Mouse (Mus musculus): ENCODE results near the gene Ptpn3.
A peak's percentile ranks its signal among the peaks of the same experiment; 100 is the strongest.

Ptpn3 gene

DNA sequence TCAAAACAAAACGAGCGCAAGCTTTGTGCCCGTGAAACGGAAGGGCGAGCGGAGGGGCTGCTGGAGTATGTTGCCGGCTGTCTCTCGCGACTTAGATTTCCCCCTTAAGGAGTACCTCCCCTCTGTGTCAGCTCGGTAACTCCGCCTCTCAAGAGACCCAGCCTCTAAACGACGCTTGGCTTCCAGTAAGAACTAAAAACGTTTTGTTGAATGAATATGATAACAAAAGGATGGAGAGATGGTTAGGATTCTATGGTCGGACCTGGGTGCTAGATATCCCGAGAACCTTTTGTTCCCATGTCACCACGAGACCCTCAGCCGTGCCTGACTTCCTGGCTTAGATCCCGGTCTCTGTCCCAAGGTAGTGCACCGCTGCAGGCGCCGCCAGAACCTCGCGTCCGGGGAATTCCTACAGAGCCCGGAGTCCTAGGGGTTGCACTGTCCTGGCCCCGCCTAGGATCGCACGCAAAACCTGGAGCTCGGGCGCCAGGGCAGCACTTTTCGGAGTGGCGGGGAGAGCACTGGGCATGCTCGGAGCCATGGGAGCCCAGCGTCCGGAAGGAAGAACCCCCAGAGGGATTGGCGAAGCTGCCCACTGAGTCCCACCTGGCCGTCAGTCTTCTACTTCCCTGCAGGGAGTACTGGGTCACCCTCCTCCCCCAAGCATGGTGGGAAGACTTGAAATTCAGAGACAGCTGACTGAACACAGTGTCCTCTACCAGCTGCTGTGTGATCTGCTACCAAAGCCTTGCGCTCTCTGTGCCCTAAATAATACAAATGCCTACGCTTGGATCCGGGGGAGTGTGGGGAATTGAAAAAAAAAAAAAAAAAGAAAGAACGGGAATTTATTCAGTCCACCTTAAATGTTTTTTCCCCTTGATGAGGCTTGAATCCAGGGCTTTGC, at the start of gene Ptpn3:
Ptpn3 (minus strand) TSS at position 428 of the 904 bp plus-strand sequence.
- peak; percentile 85 to 86 for DNase-seq

DNA sequence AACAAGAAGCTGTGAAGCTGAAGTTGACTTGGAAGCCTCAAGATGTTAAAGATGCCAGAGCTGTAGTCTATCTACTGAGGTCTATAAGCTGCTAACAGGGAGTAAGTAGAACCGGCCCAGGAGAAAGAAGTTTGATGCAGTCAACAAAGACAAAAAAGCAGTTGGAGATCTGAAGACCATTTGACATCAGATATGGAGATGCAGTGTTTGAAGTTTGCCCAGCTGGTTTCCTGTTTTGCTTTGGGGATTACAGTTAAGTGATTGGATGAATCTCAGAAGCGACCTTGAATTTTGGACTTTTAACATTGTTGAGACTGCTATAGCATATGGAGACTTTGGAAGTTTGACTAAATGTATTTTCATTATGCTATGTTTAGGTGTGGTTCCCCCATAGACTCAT, 48.9 kb upstream of the Ptpn3 start:
- DNase-seq = no peak

DNA sequence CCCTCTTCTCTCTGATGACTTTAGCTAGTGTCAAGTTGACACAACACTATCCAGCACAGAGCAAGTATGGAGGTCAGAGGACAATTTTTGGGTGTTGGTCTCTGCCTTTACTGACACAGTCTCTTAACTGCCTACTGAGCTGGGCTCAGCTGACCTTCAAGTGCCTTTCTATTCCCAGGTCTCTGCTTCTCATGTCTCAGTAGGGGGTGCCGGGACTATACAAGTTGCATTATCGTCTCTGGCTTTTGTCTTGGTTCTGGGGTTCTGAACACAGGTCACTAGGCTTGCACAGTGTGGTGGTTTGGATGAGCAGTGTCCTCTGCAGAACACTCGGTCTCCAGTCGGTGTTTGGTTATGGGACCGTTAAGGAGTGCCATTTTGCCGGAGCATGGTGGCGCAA, 42.4 kb upstream of the Ptpn3 start:
- DNase-seq = no peak

DNA sequence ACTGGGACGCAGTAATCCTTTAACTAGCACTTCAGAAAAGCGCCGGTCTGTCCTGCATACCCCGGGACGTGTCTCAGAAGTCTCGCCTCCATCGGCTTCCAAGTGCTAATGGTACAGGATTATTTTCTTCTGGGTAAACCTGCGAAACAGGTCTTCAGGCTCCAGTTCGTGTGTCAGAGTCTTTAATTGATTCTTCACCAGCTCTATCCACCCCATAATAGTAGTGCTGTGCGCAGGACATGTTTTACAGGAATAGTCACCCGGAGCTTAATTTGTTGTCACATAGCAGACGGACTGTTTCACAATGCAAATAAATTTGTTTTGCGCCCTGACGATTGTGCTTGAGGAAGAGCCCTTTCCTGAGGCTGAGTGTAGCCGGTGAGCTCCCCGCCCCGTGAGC, 37.3 kb upstream of the Ptpn3 start:
- DNase-seq = no peak

DNA sequence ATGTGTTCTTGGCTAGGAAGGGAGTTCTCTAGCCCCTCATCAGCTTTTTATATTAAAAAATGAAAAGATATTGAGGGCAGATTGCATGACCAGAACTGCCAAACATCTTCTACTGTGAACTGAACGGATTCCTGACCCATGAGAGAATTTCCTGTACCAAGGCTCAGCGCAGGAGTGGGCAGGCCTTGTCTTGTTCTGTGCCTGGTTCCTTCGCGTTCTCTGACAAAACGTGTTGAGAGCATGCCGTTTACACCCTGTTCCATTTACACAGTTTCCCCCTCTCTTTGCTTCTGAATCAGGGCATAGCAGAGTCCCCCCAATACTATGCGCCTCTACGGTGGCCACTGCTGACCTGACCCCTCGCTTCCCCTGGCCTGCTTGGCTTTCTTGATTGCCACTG, 36.4 kb upstream of the Ptpn3 start:
- DNase-seq = no peak

DNA sequence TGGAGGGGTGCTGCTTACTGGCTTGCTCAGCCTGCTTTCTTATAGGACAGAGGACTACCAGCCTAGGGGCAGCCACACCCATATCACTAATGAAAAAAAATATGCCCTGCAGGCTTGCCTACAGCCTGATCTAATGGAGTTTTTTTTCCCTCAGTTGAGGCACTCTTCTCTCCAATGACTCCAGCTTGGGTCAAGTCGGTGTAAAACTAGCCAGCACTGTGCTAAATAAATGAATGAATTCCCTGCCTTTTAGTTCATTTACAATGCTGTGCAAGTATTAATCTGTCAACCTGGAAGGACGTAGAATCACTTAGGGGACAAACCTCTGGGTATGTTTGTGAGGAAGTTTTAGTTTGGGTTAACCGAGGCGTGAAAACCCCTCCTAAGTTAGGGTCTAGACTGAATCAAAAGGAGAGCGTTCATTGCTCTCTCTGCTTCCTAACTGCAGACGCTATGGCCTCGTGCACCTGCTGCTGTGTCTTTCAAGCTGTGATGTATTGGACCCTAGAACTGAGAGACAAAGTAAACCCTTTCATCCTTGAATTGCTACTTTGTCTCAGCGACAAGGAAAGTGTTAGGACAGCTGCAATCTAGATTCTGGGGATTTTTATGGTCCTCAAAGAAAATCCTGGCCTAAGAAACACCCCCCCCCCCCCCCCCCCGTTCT, 33.5 kb upstream of the Ptpn3 start:
- no peak for DNase-seq

DNA sequence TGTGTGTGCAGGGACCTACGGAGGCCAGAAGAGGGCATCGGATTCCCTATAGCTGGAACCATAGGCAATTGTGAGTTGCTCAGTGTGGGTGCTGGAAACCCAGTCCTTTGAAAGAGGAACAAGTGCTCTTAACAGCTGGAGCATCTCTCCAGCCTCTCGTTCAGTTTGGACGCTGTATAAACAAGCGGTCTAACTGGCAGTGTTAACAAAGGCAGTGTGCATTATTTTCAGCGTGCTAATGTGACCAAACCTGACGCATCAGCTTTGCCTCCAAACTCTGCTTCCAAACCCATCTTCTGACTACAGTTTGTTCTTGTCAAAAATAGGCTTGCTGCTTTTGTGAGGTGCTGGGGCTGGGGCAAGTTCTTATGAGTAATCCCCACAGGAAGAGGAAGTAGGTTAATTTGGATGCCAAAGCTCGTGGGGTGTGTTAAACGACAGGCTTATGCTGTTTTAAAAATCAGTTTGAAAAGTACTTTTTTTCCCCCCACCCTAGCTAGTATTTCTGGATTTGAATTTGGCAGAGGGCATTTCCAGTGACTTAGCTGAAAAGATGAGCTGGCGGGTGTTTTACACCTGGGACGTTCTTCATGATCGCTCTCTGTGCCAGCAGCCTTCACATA, 32.4 kb upstream of the Ptpn3 start:
- no peak for DNase-seq

DNA sequence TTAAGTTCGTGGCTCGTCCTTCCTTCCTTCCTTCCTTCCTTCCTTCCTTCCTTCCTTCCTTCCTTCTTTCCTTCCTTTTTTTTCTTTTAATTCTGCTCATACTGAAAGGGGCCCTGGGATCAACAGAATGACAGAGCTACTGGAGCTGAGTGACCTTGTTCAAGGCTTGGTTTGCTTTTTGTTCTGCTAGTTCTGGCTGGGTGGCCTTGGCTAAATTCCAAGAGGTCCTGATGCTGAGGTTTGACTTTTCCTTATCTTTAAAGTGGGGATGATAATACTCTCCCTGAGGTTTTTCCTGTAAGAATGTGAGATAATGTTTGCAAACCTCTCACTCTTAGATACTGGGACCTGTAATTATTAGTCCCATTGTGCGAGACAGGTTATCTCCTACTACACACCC, 30.9 kb upstream of the Ptpn3 start:
- no peak for DNase-seq

DNA sequence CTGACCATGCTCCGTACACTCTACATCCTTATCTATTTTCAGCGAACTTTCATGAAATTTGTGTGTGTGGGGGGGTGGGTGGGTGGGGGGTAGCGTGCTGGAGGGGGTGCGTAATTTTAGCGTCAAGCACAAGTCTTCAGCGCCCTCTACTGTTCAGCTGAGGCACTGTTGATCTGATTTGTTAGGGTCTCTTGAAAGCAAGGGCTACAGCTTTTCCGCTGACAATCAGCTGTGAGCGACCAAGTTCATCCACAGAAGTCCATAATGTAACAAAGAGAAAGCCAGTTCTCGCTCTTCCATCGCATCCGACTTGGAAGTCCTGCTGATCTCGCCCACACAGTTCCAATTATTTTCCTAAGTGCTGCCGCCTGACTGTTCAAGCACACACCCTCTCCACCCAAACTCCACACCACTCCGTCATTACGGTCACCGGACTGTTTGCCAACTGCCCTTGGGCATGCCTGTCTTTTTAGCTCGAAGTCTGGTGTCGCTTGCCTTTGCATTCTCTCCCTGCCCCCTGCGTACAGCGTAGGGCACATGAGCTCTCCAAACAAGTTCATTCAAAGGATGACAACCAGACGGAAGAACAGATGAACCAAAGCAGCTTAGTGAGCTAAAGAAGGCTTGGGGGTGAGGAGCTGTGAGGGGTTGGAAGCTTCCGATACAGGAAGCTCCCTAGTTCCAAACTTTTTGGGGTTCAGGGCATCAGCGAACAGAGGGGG, 19.1 kb upstream of the Ptpn3 start:
- peak; percentile 39 to 59 for DNase-seq

DNA sequence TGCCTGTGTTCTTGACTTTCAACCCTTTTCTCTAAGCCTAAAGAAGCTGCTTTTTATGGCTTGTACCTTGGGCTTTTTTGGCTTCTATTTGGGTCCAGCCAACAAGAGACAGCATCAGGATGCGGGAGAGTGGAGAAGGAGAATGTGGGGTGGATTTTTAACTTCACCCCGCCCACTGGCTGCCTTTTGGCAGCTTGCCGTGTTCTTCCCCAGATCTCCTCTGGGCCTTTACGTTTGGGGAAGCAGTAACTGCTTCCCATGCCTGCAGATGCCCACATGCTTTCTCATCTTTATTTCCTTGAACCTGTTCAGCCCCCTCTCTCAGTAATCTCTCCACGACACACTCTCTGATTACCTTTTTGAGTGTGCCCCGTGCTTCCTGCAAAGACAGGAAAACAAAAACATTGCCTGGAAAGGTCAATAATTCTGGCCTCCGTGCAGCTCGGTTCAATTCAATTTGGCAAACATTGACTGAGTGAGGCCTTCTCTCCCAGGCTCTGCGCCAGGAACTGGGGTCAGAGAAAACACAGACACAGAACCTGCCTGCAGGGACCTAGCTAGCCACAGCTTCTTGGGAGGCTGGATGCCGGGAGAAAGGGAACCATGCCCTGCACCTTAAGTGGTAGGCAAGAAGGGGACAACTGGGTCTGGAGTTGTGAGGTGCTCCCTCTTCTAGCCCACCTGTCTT, 17.0 kb upstream of the Ptpn3 start:
- DNase-seq = peak in 1 of 2 experiments; percentile 54

DNA sequence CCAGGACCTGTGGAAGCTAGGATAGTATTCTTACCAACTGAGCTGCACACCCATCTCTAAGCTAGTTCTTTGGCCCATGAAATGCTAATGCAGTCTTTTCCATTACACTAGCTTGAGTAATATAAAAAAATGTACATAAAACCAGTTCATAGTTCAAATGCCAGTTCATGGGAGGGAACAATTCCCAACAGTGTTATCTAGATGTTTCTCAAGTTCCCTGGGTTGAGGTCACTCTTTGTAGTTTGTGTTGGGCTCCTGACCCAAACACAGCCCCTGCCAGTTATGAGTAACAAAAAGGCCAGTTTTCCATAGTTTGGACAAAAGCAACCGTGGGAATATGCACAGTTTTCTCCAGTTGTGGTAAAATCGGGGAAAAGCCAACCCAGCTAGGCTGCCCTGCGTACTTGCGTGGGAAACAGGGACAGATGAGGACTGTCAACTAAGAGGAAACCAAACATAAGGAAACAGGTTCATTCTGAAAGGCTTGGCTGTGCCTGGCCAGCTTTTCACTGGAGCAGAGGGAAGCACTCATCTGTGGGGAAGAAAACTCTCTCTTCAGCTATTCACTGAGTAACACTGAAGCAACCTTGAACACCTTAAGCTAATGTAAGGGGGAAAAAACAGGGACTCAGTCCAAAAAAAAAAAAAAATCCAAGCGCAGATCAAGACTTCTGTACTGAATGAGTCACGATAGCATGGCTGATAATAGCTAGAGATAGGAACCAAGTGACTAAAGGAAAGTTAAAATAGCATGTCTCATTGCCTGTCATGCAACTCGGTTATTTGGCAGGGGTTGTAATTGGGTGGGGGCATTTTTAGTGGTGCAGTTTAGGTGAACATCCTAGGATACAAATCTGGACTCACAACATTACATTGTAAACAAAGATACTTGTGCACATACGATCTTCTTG, 10.9 kb upstream of the Ptpn3 start:
- DNase-seq = no peak

DNA sequence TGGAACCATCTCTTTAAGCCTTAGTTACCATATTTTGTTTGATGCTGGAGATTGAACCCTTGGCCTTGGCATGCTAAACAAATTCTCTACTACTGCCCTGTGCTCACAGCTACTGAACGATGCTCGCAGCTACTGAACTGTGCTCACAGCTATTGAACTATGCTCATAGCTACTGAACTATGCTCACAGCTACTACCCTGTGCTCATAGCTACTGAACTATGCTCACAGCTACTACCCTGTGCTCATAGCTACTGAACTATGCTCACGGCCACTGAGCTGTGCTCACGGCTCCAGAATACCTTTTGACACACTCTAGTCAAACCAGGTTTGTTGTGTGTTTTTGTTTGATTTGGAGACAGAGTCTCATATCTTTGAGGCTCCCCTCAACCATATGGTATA, 10.1 kb upstream of the Ptpn3 start:
- DNase-seq = no peak

DNA sequence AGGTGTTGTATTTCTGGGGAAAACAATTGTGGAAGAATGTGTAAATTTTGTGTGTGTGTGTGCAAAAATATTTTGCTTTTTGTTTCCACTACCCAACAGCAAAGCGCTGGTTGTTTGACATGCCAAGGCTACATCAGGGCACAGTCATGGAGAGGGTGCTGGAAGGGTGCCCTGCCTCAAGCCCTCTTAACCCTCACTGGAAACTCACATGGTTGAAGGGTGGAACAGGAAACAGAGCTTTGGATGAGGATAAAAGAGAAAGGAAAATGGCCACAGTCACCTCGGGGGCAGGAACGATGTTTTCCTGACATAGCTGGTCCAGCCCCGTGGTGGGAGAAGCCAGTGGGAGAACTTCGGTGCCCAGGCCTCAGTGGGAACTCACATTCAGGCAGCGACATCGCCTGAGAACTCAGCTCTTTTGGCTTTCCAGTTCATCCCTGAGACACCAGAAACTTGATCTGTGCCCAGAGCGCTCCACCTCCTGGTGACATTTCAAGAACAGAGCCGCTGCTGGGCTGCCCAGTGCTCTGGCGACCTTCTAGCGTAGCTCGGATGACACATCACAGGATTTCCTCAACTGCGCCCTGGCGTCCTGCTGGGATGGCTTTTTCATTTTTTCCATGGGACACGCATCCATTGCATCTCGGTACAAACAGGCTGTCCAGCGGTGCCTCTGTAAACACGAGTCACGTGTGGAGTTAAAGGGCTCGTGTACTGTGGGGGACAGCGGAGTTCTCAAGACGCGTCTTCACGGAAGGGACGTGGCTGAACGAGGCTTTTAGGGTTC, 6.8 kb upstream of the Ptpn3 start:
- DNase-seq = peak; percentile 25 to 39

DNA sequence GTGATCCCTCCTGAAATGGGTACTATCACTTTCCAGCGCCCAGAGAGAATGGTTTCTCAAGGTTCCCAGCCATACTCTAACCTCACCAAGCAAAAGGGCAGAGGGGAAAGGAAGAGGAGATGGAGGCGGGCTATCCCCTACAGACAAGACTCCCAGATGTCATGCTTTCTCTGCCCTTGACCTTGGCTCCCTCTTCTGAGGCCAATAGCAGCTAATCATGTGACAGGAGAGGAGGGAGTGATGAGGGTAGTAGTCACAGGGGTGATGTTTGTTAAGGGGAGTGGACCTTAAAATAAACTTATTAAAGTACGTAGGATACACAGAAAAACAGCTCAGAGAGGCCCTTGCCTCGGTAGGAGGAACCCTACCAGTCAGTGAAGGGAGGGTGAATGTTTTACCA, 6.1 kb upstream of the Ptpn3 start:
- DNase-seq = no peak

DNA sequence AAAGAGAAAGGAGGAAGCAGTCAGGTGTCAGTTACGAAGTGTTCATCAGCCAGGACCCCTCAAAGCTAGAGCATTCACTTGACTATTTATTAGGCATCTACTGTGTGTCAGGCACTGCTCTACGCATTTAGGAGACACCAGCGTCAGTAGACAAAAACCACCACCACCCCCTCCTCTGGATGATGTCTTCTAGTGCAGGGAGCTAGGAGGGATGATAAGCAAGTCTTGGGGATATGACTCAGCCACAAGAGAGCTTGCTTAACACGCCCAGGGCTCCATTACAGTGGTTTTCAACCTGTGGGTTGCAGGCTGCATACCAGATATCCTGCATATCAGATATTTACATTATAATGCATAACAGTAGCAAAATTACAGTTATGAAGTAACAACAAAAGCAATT, 4.6 kb upstream of the Ptpn3 start:
- DNase-seq = no peak

DNA sequence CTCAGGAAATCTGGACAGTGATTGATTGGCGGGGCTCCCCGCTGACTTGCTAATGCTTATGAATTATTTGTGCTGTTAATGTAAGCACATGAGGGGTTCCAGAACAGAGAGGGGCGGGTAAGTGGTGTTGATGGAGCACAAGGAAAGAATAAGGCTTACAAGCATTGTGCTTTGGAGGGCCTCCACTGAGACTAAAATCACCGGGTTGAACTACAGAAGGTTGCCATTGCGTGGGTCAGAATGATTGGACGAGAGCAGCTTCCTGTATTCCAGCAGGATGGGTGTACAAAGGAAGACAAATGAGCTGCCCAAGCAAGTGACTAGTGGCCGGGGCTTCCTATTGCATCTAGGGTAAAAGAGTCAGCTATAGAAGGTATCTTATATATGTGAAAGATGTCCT, 4.0 kb upstream of the Ptpn3 start:
- no peak for DNase-seq

DNA sequence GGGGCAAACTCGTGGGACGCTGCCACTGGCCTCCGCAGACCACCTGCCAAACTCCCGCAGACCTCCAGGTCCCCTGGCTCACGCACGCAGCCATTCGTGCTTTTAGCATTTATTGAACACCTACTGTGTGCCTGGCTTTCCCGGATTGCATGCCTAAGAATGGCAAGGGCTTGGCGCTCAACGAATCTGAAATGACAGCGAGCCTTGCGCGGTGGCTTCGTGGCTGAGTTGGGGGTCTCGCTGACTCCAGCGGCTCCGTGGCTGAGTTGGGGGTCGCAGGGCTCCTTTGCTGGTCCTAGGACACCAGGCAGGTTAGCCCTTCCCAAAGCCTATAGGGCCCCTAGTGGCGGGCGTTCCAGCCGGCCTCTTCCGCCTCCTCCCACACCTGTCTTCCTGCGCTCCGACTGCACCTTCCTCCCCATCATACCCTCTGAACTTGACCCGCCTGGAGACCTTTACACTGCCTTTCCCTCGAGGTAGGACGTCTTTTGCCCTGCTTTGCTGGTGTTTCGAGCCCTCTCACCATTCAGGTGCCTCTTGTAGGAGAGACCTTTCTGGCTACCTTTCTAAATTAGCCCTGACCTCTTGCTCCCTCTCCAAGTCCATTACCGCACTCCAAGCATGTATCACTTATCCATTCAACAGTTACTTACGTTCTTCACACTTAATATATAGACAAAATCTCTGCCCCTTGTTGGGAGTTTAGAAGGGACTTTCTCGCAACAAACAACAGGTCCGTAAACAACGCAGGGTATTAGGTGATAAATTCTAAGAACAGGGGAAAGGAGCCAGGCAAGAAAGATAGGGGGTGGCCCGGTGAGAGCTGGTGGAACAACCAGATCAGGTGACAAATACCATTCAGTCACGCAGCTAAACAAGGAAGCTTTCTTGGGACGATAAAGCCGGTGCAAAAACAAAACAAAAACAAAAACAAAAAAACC, 898 bp downstream of the Ptpn3 start:
- peak; percentile 62 to 70 for DNase-seq

DNA sequence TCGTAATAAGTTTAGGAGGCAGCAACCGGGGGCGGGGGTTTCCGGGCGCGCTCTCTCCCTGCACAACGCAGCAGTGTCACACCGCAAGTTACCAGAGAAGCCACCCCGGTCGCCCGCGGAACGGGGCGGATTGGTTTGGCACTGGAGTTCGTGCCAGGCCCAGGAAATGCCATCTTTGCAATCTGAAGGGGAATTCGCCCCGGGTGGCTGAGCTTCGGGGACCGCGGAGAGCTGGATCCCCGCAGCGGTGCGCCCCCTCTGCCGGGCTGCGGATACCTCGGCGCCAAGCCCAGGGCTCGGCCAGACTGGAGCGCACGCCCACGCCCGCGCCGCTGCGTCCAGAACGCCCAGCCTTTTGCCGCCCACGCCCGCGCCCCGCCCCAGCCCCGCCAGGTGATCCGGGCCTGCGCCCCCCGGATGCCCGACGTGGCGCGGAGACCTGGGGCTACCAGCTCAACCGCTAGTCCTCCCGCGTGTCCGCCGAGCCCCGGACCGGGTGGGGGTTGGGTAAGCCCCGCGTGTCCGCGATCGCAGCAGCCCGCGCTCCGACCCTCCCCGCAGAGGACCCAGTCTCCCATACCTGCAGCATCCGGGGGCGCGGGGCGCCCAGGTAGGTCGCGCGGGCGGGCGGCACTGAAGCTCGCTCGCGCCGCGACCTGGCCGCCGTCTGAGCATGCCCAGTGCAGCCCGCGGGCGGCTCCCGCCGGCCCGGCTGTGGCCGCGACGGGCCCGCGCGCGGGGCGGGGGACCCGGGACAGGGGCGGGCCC, 1.8 kb downstream of the Ptpn3 start:
- peak; percentile 65 to 85 for DNase-seq

DNA sequence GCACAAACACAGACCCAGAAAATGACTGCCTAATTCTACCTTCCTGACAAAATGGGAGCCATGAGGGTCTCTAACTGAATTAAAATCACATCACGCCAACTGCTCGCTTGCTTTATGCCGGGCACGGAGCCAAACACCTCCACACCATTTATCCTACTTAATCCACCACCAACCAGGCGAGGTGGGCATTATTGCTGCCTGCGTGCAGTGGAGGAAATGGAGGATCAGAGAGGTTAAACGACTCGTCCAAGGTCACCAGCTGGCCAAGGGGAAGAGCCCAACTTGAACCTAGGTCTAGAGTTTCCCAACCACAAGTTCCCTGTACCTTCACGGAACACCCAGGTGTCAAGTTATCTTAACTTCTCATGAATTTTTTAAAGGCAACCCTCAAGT, 2.3 kb downstream of the Ptpn3 start:
- peak in 1 of 2 experiments; percentile 48 for DNase-seq
